10 mouse cellular contexts compared by ENCODE assay signal in the genomic region with DNA sequence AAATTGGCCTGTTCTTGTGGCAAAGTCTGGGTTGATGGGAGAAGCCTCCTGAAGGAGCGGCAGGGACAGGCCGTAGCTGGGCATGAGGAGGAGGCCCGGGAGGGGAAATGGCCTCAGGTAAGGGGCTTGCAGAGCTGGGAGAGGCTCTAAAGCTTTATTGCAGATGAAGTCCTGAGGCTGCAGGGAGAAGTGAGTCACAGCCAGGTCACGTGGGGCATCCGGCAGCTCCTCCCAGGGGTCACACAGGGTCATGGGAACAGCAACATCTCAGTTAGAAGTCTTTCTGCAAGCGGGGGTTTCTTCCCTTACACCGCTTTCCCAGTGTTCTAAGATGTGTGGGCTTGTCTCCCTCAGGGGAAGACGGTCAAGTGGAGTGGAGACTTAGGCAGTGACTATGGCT. TPM values are rescaled to one million over a fixed set of nuclear protein-coding genes. Genes with fewer than 3 reads are reported as not detected.
DNase-seq lines count a peak whose midpoint lies in the region; ATAC-seq and TF ChIP-seq lines count a peak whose summit lies in the region.
"Had no signal": no experiment of that assay in that cellular context is flagged by ENCODE, and none has a peak within 500 bp of the region (broad histone marks: within the 10 kb centered on the region; RNA-seq: fewer than 3 reads in every experiment).

No protein-coding gene starts in this region.

- ATAC-seq in kidney, embryonic 16.5 days (ENCODE audit: low FRiP score, low TSS enrichment) = no peak
- 0 out of 2 replicates have a peak, but pooled peaks have one; percentile 25 for ATAC-seq in neutrophil, adult 5-6 weeks (ENCODE audit: extremely low read depth, insufficient number of reproducible peaks, low FRiP score, poor library complexity, severe bottlenecking)

- peaks cover 4% of the 10 kb centered on the region; the same call in 1 of the 2 replicates for H3K4me1 ChIP-seq in lung, adult 2 months (ENCODE audit: control insufficient read depth, insufficient read depth, low read length)
- H3K4me1 ChIP-seq in kidney, embryonic 16.5 days (ENCODE audit: insufficient read depth, low read length) = peaks cover 37% of the 10 kb centered on the region

- peak; percentile 67 for DNase-seq in lung, adult 18-20 months
- no peak for DNase-seq in lung, adult 2 months
- peak; percentile 77 for DNase-seq in ZHBTc4 (ENCODE audit: low read depth, low spot score)
- peak; percentile 70 for DNase-seq in gastrocnemius, postnatal 25 days
- no peak for DNase-seq in thymus, postnatal 36 days
- no peak for DNase-seq in layer of hippocampus, postnatal 25 days (ENCODE audit: extremely low spot score in 1 of 2, low spot score in 1 of 2)

- no peaks in the 10 kb centered on the region for H3K9me3 ChIP-seq in kidney, embryonic 16.5 days (ENCODE audit: low read length)
- H3K9me3 ChIP-seq: limb, embryonic 12.5 days; stomach, embryonic 15.5 days had no signal

- H3K27me3 ChIP-seq in kidney, embryonic 16.5 days (ENCODE audit: insufficient read depth, low read length) = no peaks in the 10 kb centered on the region
- H3K27me3 ChIP-seq: limb, embryonic 12.5 days; stomach, embryonic 15.5 days had no signal

- TF ChIP-seq CTCF in lung, adult 2 months (IDR thresholded peaks at IDR 0.05; ENCODE audit: insufficient read depth, low read length) = no peak

- no peaks in the 10 kb centered on the region for H3K36me3 ChIP-seq in kidney, embryonic 16.5 days (ENCODE audit: insufficient read depth, low read length)
- H3K36me3 ChIP-seq: limb, embryonic 12.5 days; stomach, embryonic 15.5 days had no signal

- WGBS in lung, adult 2 months = 50% methylated on average over 8 of the region's 8 CpGs
- 16% methylated on average over 8 of the region's 8 CpGs for WGBS in kidney, embryonic 16.5 days

- no peak for TF ChIP-seq POLR2A in lung, adult 2 months (IDR thresholded peaks at IDR 0.05; ENCODE audit: borderline replicate concordance, extremely low read depth, low read depth, low read length)

- H3K4me3 ChIP-seq in lung, adult 2 months (replicated peaks; ENCODE audit: extremely low read depth, low read depth, low read length) = no peak overlapping the region
- no peak overlapping the region for H3K4me3 ChIP-seq in kidney, embryonic 16.5 days (ENCODE audit: low read length)
- H3K4me3 ChIP-seq: limb, embryonic 12.5 days; stomach, embryonic 15.5 days had no signal

- no peak overlapping the region for H3K4me2 ChIP-seq in kidney, embryonic 16.5 days (replicated peaks; ENCODE audit: low read depth, low read length)
- H3K4me2 ChIP-seq: limb, embryonic 12.5 days; stomach, embryonic 15.5 days had no signal

- H3K27ac ChIP-seq in kidney, embryonic 16.5 days (ENCODE audit: low read length) = peak overlapping the region; percentile 81
- H3K27ac ChIP-seq: limb, embryonic 12.5 days; stomach, embryonic 15.5 days had no signal

- H3K9ac ChIP-seq in kidney, embryonic 16.5 days (replicated peaks; ENCODE audit: low read length) = peak overlapping the region; percentile 46
- H3K9ac ChIP-seq: limb, embryonic 12.5 days; stomach, embryonic 15.5 days had no signal

RNA-seq across cellular contexts. Expression of a gene that starts 8.5 kb away (rescaled TPM):
- 50.7 and 52.4 TPM in 2 replicates for polyA plus RNA-seq in lung, adult 2 months (2012; rRNA removed)
- total RNA-seq in gastrocnemius, postnatal 25 days (2021) = 100 to 1,000 TPM in 1 of 2 experiments, 10 to 100 TPM in 1; 98.3 to 136 TPM
- polyA plus RNA-seq in kidney, embryonic 16.5 days (2015; fragmentation: Nextera tagmentation; extraction: Ambion mirVana) = 3.9 and 4.7 TPM in 2 replicates
- 21.6 and 25.8 TPM in 2 replicates for total RNA-seq in neutrophil, adult 5-6 weeks (2017)
- 100 to 1,000 TPM; 164 to 180 TPM for total RNA-seq in layer of hippocampus, postnatal 25 days (2021)

Comparison
In these comparisons a context has a peak if more than half of its experiments do, and no peak if none do; other contexts are left out.
1. DNase-seq: peak in lung, adult 18-20 months (2 of 2), ZHBTc4 (single experiment) and gastrocnemius, postnatal 25 days (single experiment); none in lung, adult 2 months (single experiment), thymus, postnatal 36 days (0 of 2) and layer of hippocampus, postnatal 25 days (0 of 2).